Comparison of ENCODE assay signal across 8 mouse cellular contexts in genomic region chr12:110888106-110888505, GRCm38 (mm10). TPM values are rescaled to one million over a fixed set of nuclear protein-coding genes. Genes with fewer than 3 reads are reported as not detected.
DNase-seq lines count a peak whose midpoint lies in the region; ATAC-seq and TF ChIP-seq lines count a peak whose summit lies in the region.

No protein-coding gene starts in this region.

- no peak for TF ChIP-seq POLR2A in bone marrow macrophage, adult 2 months (IDR thresholded peaks at IDR 0.05; ENCODE audit: borderline replicate concordance, low read depth, low read length)

- ATAC-seq in kidney, embryonic 14.5 days (ENCODE audit: low FRiP score, low TSS enrichment) = no peak
- no peak for ATAC-seq in hindbrain, embryonic 16.5 days
- no peak for ATAC-seq in midbrain, embryonic 14.5 days (ENCODE audit: low FRiP score, low TSS enrichment)
- no peak for ATAC-seq in cerebellum, adult (ENCODE audit: insufficient number of reproducible peaks, low FRiP score, low TSS enrichment)

- DNase-seq in kidney, postnatal 14 days = no peak
- no peak for DNase-seq in midbrain, embryonic 14.5 days
- DNase-seq in thymus, postnatal 0 days (ENCODE audit: low spot score) = no peak
- no peak for DNase-seq in cerebellum, postnatal 36 days

- no peak for TF ChIP-seq CTCF in bone marrow macrophage, adult 2 months (IDR thresholded peaks at IDR 0.05; ENCODE audit: low read depth, low read length)

- H3K9me3 ChIP-seq in kidney, embryonic 14.5 days (ENCODE audit: control insufficient read depth, low read length) = no peaks in the 10 kb centered on the region
- no peaks in the 10 kb centered on the region for H3K9me3 ChIP-seq in hindbrain, embryonic 16.5 days (ENCODE audit: control insufficient read depth, low read length)
- H3K9me3 ChIP-seq in midbrain, embryonic 14.5 days (ENCODE audit: control insufficient read depth, low read length) = no peaks in the 10 kb centered on the region

- WGBS in kidney, embryonic 14.5 days = 37% methylated on average over 12 of the region's 12 CpGs
- WGBS in hindbrain, embryonic 16.5 days = 36% methylated on average over 12 of the region's 12 CpGs
- 44% methylated on average over 12 of the region's 12 CpGs for WGBS in midbrain, embryonic 14.5 days

- peak overlapping the region; percentile 90 for H3K4me2 ChIP-seq in kidney, embryonic 14.5 days (replicated peaks; ENCODE audit: low read depth, low read length)
- peak overlapping the region; percentile 94 for H3K4me2 ChIP-seq in hindbrain, embryonic 16.5 days (ENCODE audit: low read length)
- peak overlapping the region; percentile 91 for H3K4me2 ChIP-seq in midbrain, embryonic 14.5 days (ENCODE audit: low read length)

- no peak overlapping the region for H3K27ac ChIP-seq in kidney, embryonic 14.5 days (ENCODE audit: low read depth, low read length)
- 0 out of 2 replicates have a peak overlapping the region, but pooled peaks have one; percentile 1 for H3K27ac ChIP-seq in bone marrow macrophage, adult 2 months (ENCODE audit: insufficient read depth, low read depth, low read length)
- H3K27ac ChIP-seq in hindbrain, embryonic 16.5 days (ENCODE audit: low read depth, low read length) = no peak overlapping the region
- H3K27ac ChIP-seq in midbrain, embryonic 14.5 days (replicated peaks; ENCODE audit: low read depth, low read length) = no peak overlapping the region

- peak overlapping the region; percentile 69 for H3K9ac ChIP-seq in kidney, embryonic 14.5 days (ENCODE audit: low read depth, low read length)
- peak overlapping the region; percentile 76 for H3K9ac ChIP-seq in hindbrain, embryonic 16.5 days (ENCODE audit: low read depth, low read length)
- H3K9ac ChIP-seq in midbrain, embryonic 14.5 days (replicated peaks; ENCODE audit: low read length) = peak overlapping the region; percentile 86

- peaks cover 4% of the 10 kb centered on the region; the same call in 1 of the 2 replicates for H3K36me3 ChIP-seq in kidney, embryonic 14.5 days (ENCODE audit: control insufficient read depth, insufficient read depth, low read length)
- peaks cover 4% of the 10 kb centered on the region; the same call in 1 of the 2 replicates for H3K36me3 ChIP-seq in hindbrain, embryonic 16.5 days (ENCODE audit: control insufficient read depth, insufficient read depth, low read length)
- H3K36me3 ChIP-seq in midbrain, embryonic 14.5 days (ENCODE audit: control insufficient read depth, insufficient read depth, low read length) = peaks cover 9% of the 10 kb centered on the region

- H3K4me1 ChIP-seq in kidney, embryonic 14.5 days (ENCODE audit: control insufficient read depth, insufficient read depth, low read length) = peaks cover 7% of the 10 kb centered on the region
- peaks cover 14% of the 10 kb centered on the region for H3K4me1 ChIP-seq in bone marrow macrophage, adult 2 months (ENCODE audit: control insufficient read depth, insufficient read depth, low read length)
- peaks cover 20% of the 10 kb centered on the region for H3K4me1 ChIP-seq in hindbrain, embryonic 16.5 days (ENCODE audit: control insufficient read depth, insufficient read depth, low read depth, low read length)
- peaks cover 5% of the 10 kb centered on the region; the same call in 1 of the 2 replicates for H3K4me1 ChIP-seq in midbrain, embryonic 14.5 days (ENCODE audit: control insufficient read depth, insufficient read depth, low read length)

- no peaks in the 10 kb centered on the region for H3K27me3 ChIP-seq in kidney, embryonic 14.5 days (ENCODE audit: control insufficient read depth, insufficient read depth, low read length)
- no peaks in the 10 kb centered on the region for H3K27me3 ChIP-seq in hindbrain, embryonic 16.5 days (replicated peaks; ENCODE audit: control insufficient read depth, insufficient read depth, low read length)
- no peaks in the 10 kb centered on the region for H3K27me3 ChIP-seq in midbrain, embryonic 14.5 days (ENCODE audit: control insufficient read depth, insufficient read depth, low read length)

- H3K4me3 ChIP-seq in kidney, embryonic 14.5 days (ENCODE audit: low read length) = peak overlapping the region; percentile 80
- H3K4me3 ChIP-seq in bone marrow macrophage, adult 2 months (ENCODE audit: insufficient read depth, low read length) = peak overlapping the region; percentile 85
- H3K4me3 ChIP-seq in hindbrain, embryonic 16.5 days (ENCODE audit: low read length) = peak overlapping the region; percentile 90
- peak overlapping the region; percentile 83 for H3K4me3 ChIP-seq in midbrain, embryonic 14.5 days (replicated peaks; ENCODE audit: low read depth, low read length)

RNA-seq across cellular contexts. Expression of gene Cinp, which starts 0.8 kb away (rescaled TPM):
- polyA plus RNA-seq in kidney, embryonic 14.5 days (2014; fragmentation: Nextera tagmentation; extraction: Ambion mirVana) = 82.2 and 93.7 TPM in 2 replicates
- polyA plus RNA-seq in bone marrow macrophage, adult 2 months (2012; ENCODE audit: insufficient read depth, insufficient read length, missing spikeins) = 30.8 and 35.7 TPM in 2 replicates
- polyA plus RNA-seq in hindbrain, embryonic 16.5 days (2015; fragmentation: Nextera tagmentation; extraction: Ambion mirVana) = 80.9 and 98.1 TPM in 2 replicates
- polyA plus RNA-seq in midbrain, embryonic 14.5 days (2014; fragmentation: Nextera tagmentation; extraction: Ambion mirVana) = 83.0 and 83.1 TPM in 2 replicates
- 70.0 and 71.9 TPM in 2 replicates for polyA plus RNA-seq in thymus, postnatal 0 days (2015; fragmentation: Nextera tagmentation; extraction: Ambion mirVana)

RNA-seq across cellular contexts. Expression of gene Tecpr2, which starts 1.0 kb away (rescaled TPM):
- 2.8 and 3.6 TPM in 2 replicates for polyA plus RNA-seq in kidney, embryonic 14.5 days (2014; fragmentation: Nextera tagmentation; extraction: Ambion mirVana)
- 6.6 and 6.8 TPM in 2 replicates for polyA plus RNA-seq in bone marrow macrophage, adult 2 months (2012; ENCODE audit: insufficient read depth, insufficient read length, missing spikeins)
- polyA plus RNA-seq in hindbrain, embryonic 16.5 days (2015; fragmentation: Nextera tagmentation; extraction: Ambion mirVana) = 5.3 and 7.0 TPM in 2 replicates
- 6.1 and 7.6 TPM in 2 replicates for polyA plus RNA-seq in midbrain, embryonic 14.5 days (2014; fragmentation: Nextera tagmentation; extraction: Ambion mirVana)
- 1.6 and 1.8 TPM in 2 replicates for polyA plus RNA-seq in thymus, postnatal 0 days (2015; fragmentation: Nextera tagmentation; extraction: Ambion mirVana)

RNA-seq across cellular contexts. Expression of gene Zfp839, which starts 38.1 kb away (rescaled TPM):
- polyA plus RNA-seq in kidney, embryonic 14.5 days (2014; fragmentation: Nextera tagmentation; extraction: Ambion mirVana) = 4.2 and 6.0 TPM in 2 replicates
- polyA plus RNA-seq in bone marrow macrophage, adult 2 months (2012; ENCODE audit: insufficient read depth, insufficient read length, missing spikeins) = 10.9 and 12.7 TPM in 2 replicates
- 3.6 and 3.7 TPM in 2 replicates for polyA plus RNA-seq in hindbrain, embryonic 16.5 days (2015; fragmentation: Nextera tagmentation; extraction: Ambion mirVana)
- 2.0 and 3.1 TPM in 2 replicates for polyA plus RNA-seq in midbrain, embryonic 14.5 days (2014; fragmentation: Nextera tagmentation; extraction: Ambion mirVana)
- 1.6 and 3.1 TPM in 2 replicates for polyA plus RNA-seq in thymus, postnatal 0 days (2015; fragmentation: Nextera tagmentation; extraction: Ambion mirVana)

RNA-seq across cellular contexts. Expression of gene Mok, which starts 47.4 kb away (rescaled TPM):
- 6.8 and 9.0 TPM in 2 replicates for polyA plus RNA-seq in kidney, embryonic 14.5 days (2014; fragmentation: Nextera tagmentation; extraction: Ambion mirVana)
- polyA plus RNA-seq in bone marrow macrophage, adult 2 months (2012; ENCODE audit: insufficient read depth, insufficient read length, missing spikeins) = 5.4 and 5.7 TPM in 2 replicates
- 13.9 and 16.8 TPM in 2 replicates for polyA plus RNA-seq in hindbrain, embryonic 16.5 days (2015; fragmentation: Nextera tagmentation; extraction: Ambion mirVana)
- polyA plus RNA-seq in midbrain, embryonic 14.5 days (2014; fragmentation: Nextera tagmentation; extraction: Ambion mirVana) = 15.9 and 17.9 TPM in 2 replicates
- polyA plus RNA-seq in thymus, postnatal 0 days (2015; fragmentation: Nextera tagmentation; extraction: Ambion mirVana) = 1.4 and 1.7 TPM in 2 replicates
